Mouse (Mus musculus) kidney, adult 2 months (tissue): ENCODE measurements around the gene Zfp821. TPM values are rescaled to one million over a fixed set of nuclear protein-coding genes. Genes with fewer than 3 reads are reported as not detected.

Experiments used
- DNase-seq: peaks from one replicate; pipeline ENCODE4 v3.0.0; 2021
- H3K27ac ChIP-seq: fragments of 200-500 bp; 2 replicates; pipeline ENCODE4 v1.5.1; 2012; ENCODE audit warnings: low read depth, low read length, control low read depth, inconsistent platforms; ENCODE audit not compliant: insufficient read depth
- H3K27me3 ChIP-seq: fragments of 200-500 bp; replicated peaks from 2 replicates; pipeline ENCODE4 v1.6.1; 2012; ENCODE audit warnings: mild to moderate bottlenecking, moderate library complexity, low read length, inconsistent platforms; ENCODE audit not compliant: control insufficient read depth, insufficient read depth
- H3K36me3 ChIP-seq: fragments of 200-500 bp; 2 replicates; pipeline ENCODE4 v1.6.1; 2012; ENCODE audit warnings: mild to moderate bottlenecking, moderate library complexity, low read length, inconsistent platforms; ENCODE audit not compliant: control insufficient read depth, insufficient read depth
- H3K4me1 ChIP-seq: fragments of 200-500 bp; 2 replicates; pipeline ENCODE4 v1.6.1; 2011; ENCODE audit warnings: low read length; ENCODE audit not compliant: control insufficient read depth, insufficient read depth
- H3K4me3 ChIP-seq: fragments of 200-500 bp; 2 replicates; pipeline ENCODE4 v1.5.1; 2011; ENCODE audit warnings: mild to moderate bottlenecking, low read depth, low read length, control low read depth; ENCODE audit not compliant: insufficient read depth
- CTCF ChIP-seq: fragments of 200-500 bp; conservative IDR thresholded peaks from 2 replicates; pipeline ENCODE4 v1.5.1; 2011; ENCODE audit warnings: low read depth, mild to moderate bottlenecking, control low read depth, low read length, moderate library complexity, mixed read lengths; ENCODE audit not compliant: insufficient read depth, insufficient read length
- POLR2A ChIP-seq: fragments of 200-500 bp; IDR thresholded peaks from one replicate; pipeline ENCODE4 v1.6.1; 2011; ENCODE audit warnings: low read depth, low read length, control low read depth
- WGBS: fragments of 180-500 bp; shearing (Covaris S2); methylation state at CpG from one replicate; pipeline ENCODE4 v1.1.7; 2018; 5-methylcytosine and 5-hydroxymethylcytosine counted together
- polyA plus RNA-seq: library from polyadenylated mRNA; depleted of rRNA; stranded (reverse); fragments of >200 nt; gene quantifications from 2 replicates; pipeline ENCODE4 v1.2.3, GENCODE M21; 2012

Gene Zfp821
- polyA plus RNA-seq, 1 experiment: 10.7 TPM

DNA sequence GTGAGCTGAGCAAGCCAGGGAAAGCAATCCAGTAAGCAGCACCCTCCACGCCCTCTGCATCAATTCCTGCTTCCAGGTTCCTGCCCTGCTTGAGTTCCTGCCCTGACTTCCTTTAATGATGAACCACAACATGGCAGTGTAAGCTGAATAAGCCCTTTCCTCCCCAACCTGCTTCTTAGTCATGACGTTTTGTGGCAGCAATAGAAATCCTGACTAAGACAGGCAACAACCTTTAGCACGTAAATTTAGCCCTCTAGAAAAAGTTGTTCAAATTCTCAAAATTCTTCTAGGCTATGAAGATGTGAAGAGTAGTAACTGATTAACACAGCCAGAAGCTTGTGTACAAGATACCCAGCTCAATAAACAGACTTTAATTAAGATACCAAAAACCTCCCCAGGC, 23.8 kb upstream of the Zfp821 start:
- H3K4me1 ChIP-seq: peaks cover 13% of the 10 kb centered on the region
- peaks cover 15% of the 10 kb centered on the region for H3K36me3 ChIP-seq
- no peaks in the 10 kb centered on the region for H3K27me3 ChIP-seq
- H3K27ac ChIP-seq: 0 out of 2 replicates have a peak overlapping the region, but pooled peaks have one; percentile 41
- DNase-seq: peak; percentile 43
- no peak for TF ChIP-seq POLR2A
- 35% methylated on average over 3 of the region's 3 CpGs for WGBS
- no peak overlapping the region for H3K4me3 ChIP-seq

DNA sequence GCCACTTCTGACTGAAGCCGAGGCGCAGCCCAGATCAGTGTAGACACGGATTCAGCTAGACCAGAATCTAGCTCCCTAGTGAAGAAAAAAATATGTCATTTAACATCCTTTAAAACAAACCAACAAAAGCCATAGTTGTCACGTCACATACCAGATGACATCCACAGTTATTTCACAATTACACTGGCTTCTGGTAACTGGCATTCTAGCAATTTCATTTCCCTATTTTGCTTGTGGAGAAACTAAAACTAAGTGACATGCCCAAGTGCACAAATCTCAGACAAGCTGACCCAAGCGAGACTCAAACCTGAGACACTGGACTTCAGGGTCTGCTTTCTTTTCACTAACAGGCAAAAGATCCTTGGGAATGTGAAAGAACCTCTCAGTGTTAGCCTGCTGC, 23.2 kb upstream of the Zfp821 start:
- Histone ChIP-seq H3K27ac (0 out of 2 replicates have a peak overlapping the region, but pooled peaks have one; percentile 10), H3K4me1 (peaks cover 13% of the 10 kb centered on the region), H3K27me3 (no peaks in the 10 kb centered on the region), H3K36me3 (peaks cover 13% of the 10 kb centered on the region), H3K4me3 (no peak overlapping the region)
- TF ChIP-seq POLR2A (no peak), CTCF (no peak)
- DNase-seq: no peak
- 75% methylated on average over 5 of the region's 5 CpGs for WGBS

DNA sequence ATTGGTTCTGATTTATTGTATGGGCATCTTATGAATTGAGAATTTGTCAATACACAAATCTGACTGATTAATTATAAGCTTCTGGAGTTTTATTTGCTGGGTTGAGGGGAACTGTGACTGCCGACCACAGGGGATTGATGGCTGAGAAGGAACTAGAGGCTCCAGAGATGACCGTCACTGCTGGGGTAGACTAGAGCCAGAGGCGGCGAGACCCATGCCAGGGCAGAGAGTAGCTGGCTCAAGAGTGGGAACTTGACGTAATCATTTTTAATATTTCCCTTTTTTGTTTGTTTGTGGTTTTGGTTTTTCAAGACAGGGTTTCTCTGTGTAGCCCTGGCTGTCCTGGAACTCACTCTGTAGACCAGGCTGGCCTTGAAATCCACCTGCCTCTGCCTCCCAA, 18.1 kb upstream of the Zfp821 start:
- H3K36me3 ChIP-seq: no peaks in the 10 kb centered on the region
- 84% methylated on average over 5 of the region's 5 CpGs for WGBS
- H3K27ac ChIP-seq: no peak overlapping the region
- TF ChIP-seq CTCF: no peak
- no peak for TF ChIP-seq POLR2A
- peaks cover 14% of the 10 kb centered on the region for H3K4me1 ChIP-seq
- H3K4me3 ChIP-seq: no peak overlapping the region
- no peaks in the 10 kb centered on the region for H3K27me3 ChIP-seq
- DNase-seq: no peak

DNA sequence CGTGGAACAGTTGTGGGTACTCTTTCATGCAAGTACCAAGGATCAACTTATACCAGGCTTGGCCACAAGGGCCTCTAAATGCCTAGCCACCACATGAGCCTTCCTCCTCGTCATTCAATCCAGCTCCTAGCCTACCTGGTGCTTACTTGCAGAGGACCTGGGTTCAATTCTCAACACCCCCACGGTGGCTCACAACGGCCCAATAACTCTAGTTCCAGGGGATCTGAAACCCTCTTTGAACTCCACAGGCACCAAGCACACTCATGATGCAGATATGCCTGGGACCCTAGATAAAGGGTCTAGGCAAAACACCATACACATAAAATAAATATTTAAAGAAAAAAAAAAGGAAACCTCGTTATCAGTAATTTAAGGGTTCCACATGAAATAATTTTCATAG, 13.6 kb upstream of the Zfp821 start:
- Histone ChIP-seq H3K4me1 (peaks cover 12% of the 10 kb centered on the region), H3K4me3 (no peak overlapping the region), H3K27me3 (no peaks in the 10 kb centered on the region), H3K27ac (no peak overlapping the region), H3K36me3 (no peaks in the 10 kb centered on the region)
- peak; percentile 12 for DNase-seq
- 36% methylated on average over 5 of the region's 5 CpGs for WGBS
- no peak for TF ChIP-seq POLR2A
- TF ChIP-seq CTCF: peak; percentile 21; the same call in 1 of the 2 replicates

DNA sequence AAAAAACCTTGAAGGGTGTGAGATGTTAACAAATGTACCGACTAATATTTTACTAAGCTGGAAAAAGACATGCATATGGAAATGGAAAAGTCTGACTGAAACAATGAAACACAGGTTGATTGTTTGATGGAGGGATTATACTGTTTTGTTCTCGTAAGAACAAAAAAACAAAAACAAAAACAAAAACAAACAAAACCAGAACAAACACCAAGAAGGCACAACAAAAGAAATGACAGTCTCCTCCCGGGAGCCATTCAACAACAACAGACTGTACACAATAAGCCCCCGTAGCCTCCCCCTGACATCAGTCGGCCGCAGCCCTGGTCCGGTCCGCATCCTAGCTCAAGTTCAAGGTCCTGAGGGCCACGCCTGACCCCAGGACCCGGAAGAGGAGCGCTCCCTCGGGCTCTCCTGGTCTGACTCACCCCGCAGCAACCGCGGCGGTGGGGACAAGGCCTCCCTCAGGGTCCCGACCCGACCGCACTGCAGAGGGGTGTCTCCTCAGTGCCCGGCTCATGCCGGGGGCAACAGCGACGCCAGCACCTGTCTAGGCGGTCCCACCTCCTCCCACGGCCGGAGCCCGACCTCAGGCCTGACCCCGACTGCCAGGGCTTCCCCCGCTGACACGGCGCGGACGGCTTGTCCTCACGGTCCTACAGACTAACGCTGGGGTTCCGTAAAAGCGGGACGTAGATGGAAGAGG, 12.8 kb upstream of the Zfp821 start:
- Histone ChIP-seq H3K4me3 (peak overlapping the region; percentile 94), H3K36me3 (no peaks in the 10 kb centered on the region), H3K27me3 (no peaks in the 10 kb centered on the region), H3K4me1 (peaks cover 9% of the 10 kb centered on the region), H3K27ac (peak overlapping the region; percentile 88)
- TF ChIP-seq CTCF (no peak), POLR2A (no peak)
- DNase-seq: no peak
- WGBS: under 1% methylated on average over 38 of the region's 38 CpGs

DNA sequence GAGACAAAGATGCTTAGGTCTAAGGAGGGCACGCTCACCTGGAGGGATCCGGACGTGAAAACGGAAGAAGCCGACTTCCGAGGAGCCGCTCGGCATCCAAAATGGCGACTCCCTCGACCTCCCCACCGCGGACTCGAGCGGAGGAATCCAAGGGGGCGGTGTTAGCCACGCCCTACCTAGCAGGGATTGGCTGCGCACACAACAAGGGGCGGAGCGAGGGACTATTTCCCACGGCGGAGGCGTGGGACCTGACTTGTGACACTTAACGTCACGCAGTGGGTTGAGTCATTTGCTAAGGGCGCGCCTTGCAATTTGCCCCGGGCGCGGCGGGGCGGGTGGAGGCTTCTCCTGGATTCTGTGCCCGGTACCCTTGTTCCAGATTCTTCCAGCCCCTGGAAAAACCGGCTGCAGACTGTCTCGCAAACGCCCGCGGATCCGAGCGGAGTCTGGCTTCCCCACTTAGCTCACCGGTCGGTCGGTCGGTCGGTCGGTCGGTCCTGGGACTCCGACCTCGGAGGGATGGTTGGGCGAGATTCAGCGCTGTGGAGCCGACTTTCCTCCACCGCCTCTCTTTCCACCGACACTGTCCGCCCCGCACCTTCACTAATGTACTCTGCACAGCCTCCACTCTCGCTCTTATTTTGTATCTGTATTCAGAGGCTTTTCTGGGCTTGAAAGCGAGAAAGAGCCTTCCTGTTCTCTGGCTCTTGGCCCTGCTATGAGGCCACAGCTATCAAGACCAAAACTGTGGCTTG, 12.0 kb upstream of the Zfp821 start, which contains the start of gene Ist1:
Gene Ist1 (minus strand): TSS at position 115 of the 755 bp plus-strand sequence.
- H3K4me1 ChIP-seq: peaks cover 9% of the 10 kb centered on the region
- TF ChIP-seq POLR2A: peak; percentile 75
- TF ChIP-seq CTCF: no peak
- H3K27me3 ChIP-seq: no peaks in the 10 kb centered on the region
- peak; percentile 99 for DNase-seq
- H3K36me3 ChIP-seq: no peaks in the 10 kb centered on the region
- peak within 1 kb of the TSS; percentile 88 for H3K27ac ChIP-seq
- under 1% methylated on average over 57 of the region's 57 CpGs for WGBS
- H3K4me3 ChIP-seq: peak within 1 kb of the TSS; percentile 94

DNA sequence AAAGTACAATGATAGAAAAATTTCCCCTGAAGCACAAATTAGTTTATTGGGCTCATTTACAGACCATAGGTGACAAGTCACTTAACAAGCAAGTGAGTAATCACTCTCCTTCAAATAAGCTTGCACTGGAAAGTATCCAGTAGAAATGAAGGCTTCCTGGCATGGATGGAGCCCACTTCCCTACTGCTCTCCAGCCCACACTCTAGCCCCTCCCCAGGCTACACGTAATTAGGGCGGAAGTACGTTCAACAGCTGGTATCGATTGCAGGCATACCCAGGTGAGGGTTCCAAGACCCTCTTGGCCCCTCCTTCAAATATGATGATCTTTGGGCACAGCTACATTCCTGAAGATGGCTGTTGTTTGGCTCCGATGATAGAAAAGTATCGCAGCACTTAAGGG, 11.2 kb upstream of the Zfp821 start:
- H3K27me3 ChIP-seq: no peaks in the 10 kb centered on the region
- TF ChIP-seq CTCF: no peak
- TF ChIP-seq POLR2A: no peak
- WGBS: 59% methylated on average over 6 of the region's 6 CpGs
- no peak for DNase-seq
- no peak overlapping the region for H3K27ac ChIP-seq
- H3K36me3 ChIP-seq: no peaks in the 10 kb centered on the region
- no peak overlapping the region for H3K4me3 ChIP-seq
- peaks cover 9% of the 10 kb centered on the region for H3K4me1 ChIP-seq
